Mouse (Mus musculus) ovary, adult 18-20 months (tissue): ENCODE measurements at regions not wholly inside any gene's neighbourhood (a gene's known extent, or its start where the extent isn't known, plus 50 kb on each side); places are given as distances from the start of the nearest gene placed in this dataset.

Experiments
- DNase-seq: peaks from one replicate; pipeline ENCODE4 v3.0.0; 2022; ENCODE audit warnings: low spot score, mixed read lengths

DNA sequence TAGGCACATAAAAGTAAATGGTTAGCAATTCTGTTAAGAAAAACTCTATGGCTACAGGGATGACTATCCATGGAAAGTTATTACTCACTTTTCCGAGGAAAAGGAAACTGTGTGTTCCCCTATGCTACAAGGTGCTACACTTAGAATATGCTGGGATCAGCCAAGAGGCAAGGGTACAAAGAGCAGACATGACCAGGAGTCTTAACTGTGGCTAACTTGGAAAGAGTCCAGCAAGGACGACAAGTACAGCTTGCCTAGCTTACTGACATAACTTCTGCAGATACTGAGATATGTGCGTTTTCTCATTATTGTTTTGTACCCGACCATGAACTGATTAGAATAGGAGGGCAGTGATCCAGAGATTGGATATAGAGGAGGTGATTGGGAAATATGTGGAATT, 296.4 kb downstream of the Gm16223 start:
- DNase-seq: no peak

DNA sequence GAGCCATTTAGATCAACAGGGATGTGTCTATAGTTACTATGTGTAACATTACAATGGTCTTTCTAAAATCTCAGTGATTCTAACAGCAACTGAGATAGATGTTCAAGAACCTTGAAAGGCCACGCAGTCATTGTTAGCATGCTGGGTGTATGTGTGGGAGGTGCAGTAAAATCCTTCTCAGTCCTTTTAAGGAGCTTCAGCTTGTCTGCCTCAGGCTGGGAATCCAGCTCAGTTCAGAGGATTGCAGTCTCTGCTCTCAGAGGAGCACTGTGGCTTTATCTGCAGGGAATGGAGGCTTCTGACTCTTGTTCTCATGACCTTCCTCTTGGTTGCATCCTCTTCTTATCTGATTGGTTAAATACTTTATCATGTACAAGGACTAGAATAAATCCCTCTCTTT, 320.2 kb downstream of the Gm16223 start:
- no peak for DNase-seq

DNA sequence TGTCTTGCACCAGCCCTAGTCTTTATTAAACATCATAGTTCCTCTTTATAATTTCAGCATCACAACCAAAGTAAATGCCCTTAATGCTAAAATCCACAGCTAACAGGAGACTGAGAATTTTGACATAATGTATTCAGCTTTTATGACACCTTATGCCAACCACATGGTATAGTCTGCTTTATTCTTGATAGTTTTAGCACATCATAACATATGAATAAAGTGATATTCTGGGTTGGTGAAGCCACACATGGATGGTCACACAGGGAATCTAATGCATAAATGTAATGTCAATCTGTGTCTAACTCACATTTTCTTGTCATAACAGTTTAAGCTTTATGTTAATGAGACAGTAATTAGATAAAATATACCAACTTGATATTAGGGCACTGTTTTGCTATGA, 328.9 kb downstream of the Gm16223 start:
- DNase-seq: no peak

DNA sequence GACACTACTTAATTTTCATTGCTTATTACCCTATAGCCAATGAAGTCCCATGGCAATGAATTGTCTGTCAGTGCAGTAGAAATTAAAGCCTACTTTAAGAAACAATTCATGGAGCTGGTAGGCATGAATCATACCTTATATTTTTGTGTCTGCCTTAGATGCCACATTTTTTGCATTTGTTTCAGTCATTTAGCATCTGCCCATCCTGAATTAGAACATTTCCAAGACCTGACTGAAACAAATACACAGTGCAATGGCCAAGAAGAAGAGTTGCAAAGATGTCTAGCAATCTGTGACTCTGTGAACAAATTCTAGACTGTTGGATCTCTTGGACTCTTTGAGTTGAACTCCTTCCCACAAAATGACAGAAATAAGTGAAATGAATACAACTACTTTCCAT, 342.2 kb downstream of the Gm16223 start:
- DNase-seq: no peak

DNA sequence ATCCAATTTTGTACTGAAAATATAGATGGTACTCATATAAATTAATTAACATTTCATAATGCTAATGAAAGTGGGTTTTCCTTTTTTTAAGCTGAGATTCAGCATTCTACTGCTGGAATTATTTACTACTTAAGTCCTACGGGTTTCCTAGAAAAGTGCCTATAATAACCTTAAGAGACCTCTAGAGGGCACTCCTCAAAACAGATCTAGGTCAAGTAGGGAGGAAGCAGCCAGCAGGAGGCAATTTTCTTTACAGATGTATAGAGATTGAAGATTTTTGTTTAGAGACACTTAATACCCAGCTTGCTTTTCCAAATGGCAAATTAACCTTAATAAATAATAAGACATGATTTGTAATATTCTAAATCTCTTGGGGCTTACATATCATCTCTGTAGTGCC, 344.5 kb downstream of the Gm16223 start:
- DNase-seq: no peak

DNA sequence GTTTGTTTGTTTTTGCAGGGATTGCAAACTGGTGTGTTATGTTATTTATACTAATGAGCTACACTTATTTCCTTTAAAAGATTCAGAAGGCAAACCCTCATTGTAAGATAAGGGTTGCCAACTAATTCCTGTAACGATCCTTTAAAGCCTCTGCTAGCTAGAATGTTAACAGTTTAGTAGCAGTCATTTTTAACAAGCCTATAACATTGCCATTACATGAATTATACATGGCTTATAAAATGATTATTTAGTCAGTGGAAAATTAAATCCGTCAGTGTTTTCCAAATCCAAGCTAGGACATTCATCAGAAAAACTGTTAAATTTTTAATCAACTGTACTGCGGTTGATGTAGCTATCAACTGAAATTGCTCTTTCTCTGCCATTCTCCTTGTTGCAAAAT, 358.1 kb downstream of the Gm16223 start:
- DNase-seq: no peak

DNA sequence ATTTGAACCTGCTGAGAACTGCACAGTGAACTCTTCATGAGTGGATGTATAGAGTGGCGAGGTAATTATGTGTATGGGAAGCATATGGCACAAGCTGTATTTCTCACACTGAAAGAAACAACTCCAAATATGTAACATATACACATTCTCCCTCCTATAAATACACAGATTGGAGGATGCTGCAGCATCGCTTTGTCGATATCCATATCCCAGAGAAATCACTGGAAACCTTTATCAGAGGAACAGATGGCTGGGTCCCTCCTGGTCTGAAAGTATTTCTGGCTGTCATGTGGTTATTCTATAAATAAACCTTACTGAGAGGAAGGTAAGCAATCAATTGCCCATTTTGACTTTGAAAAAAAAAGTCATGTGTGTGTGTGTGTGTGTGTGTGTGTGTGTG, 365.4 kb downstream of the Gm16223 start:
- no peak for DNase-seq

DNA sequence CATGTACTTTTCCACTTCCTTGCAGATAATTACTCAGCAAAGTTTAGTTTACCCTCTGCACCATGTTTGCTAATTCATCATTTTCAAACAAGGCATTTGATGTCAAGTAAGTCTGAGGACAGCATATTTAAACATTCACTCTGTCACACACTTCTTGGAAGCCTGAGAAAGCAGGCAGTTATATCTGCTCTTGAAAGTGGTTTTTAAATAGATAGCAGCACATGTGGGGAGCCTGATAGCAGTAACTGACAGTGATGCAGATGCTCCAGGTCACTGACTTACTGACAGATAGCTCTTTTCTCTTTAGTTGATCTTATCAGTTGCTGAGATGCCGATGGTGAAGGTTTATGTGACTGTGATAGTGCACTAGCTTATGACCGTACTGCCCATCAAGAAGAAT, 380.9 kb downstream of the Gm16223 start:
- no peak for DNase-seq

DNA sequence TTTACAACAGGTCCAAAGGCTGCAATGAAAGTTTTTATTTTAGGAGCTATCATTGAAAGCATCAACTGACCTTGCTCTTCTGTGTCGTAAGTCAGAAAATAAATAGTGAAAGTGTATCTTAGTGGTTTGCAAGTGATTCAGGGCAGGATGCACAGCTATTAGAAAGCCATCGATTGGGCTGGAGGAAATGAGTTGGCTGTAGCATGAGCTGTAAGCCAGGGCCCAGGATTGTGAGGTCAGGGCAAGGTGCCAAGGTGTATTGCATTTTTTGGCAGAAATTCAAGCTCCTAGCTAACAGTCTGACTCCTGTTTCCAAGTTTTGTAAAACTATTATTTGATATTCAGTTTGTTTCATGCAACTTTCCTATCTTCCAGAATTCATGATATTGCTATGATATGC, 381.8 kb downstream of the Gm16223 start:
- DNase-seq: no peak

DNA sequence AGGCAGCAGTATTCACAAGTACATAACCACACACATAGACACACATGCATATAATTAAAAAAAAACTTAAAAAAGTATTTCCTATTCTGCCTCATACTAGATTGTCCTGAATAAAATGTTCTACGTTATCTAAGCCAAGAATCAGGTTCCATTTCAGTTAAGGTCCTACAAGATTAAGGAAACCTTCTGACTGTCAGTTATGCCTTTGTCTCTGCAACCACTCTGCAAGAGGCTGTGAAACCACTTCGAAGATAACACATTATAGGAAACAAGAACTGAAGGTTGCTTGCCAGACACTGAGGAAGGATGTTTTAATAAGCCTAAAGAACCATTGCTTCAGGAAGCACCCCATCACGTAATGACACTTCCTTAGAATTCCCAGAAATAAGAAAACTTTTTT, 385.9 kb downstream of the Gm16223 start:
- no peak for DNase-seq

DNA sequence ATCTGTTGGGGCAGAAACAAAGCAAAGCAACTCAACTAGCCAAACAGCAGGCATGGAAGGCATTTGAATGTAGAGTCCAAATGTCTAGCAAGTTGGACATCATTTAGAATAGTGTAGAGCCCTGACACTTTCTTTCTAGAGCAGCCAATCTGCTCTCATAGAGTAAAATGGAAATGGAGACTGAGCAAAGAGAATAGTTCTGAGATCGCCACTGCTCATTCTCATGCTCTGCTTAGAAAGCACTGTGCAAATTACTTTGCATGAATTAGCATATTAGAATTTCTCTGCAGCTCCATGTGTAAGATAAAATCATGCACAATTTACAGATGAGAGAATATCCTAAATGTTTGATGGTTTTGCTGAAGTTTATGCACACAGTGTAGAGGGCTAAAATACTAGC, 393.4 kb downstream of the Gm16223 start:
- DNase-seq: no peak

DNA sequence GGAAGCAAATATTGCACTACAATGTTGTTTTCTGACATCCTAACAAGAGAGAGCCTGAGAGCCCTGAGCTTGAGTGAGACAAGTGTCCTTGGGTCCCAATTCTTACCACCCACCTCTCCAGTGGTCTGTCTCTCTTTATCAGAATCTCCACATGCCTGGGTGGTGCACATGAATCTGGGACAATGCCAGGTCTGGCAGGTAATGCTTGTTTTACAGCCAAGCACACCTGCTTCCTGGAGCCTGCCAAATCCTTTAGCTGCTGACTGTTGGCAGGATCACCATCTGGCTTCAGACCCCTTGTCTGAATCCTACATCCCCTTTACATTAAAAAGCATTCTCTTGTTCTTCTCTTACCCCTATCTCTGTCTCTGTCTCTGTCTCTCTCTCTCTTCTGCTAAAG, 397.1 kb downstream of the Gm16223 start:
- no peak for DNase-seq

DNA sequence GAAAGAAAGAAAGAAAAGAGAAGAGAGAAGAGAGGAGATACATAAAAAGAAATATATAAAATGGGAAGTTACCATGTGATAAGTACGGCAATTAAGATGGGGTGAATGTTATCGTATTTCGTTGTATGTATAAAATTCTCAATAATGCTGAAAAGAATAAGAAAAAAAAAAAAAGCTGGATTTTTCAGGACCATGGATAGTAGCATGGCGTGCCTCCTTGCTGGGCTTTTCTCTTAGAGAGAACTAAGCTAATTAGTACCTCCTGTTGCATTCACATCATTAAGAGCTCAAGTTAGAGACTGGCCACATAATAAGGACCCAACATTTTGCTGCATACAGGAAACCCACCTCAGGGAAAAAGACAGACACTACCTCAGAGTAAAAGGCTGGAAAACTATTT, 405.7 kb downstream of the Gm16223 start:
- DNase-seq: no peak

DNA sequence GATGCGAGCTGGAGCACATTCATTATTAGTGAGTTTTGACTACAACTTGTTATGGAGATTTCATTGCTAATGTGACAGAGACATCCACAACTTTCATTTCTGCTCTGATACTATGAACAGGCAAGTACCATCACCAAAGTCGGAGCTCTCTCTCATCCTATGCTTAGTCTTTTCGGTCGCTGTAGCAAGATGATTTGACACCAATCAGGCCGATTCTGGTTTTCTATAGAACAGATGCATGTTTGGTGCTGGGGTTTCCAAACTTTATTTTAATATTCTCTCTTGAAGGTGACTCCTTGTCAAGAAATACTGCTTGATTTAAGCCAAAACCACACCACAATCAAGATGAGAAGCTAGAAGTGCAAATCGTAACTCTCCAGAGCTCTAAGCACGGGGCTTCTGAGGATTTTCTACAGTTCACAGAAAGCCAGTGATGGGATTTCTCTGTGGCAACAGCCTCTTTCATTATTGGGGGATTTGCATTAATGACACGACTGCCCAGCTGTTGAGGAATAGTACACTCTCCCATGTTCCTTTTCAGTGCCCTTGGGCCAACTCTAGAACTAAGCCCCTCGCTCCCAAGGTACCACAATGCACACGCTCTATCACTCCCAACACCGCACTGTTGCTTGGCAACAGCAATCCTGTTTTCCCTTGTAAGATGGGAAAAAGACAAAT, 434.5 kb downstream of the Gm16223 start:
- DNase-seq: no peak

DNA sequence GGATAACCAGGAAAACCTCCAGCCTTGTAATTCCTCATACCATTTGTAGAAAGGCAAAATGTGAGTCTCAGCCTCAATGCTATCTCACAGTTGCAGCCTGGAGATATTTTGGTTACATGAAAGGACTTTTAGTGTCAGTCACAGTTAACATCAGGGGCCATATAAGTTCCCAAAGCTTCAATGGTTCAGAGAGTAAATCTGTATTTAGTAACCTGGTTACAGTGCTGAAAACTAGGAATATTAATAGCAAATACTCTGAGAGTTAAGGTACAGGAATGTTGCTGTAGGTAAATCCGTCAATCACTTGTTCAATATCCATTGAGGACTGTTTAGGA, 435.0 kb downstream of the Gm16223 start:
- DNase-seq: no peak

DNA sequence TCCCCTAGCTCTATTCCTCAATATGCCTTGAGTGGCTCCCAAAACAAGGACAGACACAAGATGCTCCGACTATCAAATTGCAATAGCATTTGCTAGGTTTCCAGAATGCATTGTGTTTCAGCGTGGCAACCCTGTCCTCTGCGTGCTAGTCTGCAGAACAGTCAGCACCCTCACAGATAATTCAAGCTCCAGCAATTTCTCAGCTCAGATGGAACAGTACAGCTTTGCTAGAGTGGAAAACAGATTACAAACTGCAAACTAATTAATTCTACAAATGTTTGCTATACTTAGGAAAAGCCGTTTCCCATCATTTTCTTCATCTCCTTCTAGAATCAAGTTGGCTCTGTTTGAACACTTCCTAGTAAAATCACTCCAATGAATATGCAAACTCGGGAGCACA, 441.4 kb downstream of the Gm16223 start:
- DNase-seq: no peak

DNA sequence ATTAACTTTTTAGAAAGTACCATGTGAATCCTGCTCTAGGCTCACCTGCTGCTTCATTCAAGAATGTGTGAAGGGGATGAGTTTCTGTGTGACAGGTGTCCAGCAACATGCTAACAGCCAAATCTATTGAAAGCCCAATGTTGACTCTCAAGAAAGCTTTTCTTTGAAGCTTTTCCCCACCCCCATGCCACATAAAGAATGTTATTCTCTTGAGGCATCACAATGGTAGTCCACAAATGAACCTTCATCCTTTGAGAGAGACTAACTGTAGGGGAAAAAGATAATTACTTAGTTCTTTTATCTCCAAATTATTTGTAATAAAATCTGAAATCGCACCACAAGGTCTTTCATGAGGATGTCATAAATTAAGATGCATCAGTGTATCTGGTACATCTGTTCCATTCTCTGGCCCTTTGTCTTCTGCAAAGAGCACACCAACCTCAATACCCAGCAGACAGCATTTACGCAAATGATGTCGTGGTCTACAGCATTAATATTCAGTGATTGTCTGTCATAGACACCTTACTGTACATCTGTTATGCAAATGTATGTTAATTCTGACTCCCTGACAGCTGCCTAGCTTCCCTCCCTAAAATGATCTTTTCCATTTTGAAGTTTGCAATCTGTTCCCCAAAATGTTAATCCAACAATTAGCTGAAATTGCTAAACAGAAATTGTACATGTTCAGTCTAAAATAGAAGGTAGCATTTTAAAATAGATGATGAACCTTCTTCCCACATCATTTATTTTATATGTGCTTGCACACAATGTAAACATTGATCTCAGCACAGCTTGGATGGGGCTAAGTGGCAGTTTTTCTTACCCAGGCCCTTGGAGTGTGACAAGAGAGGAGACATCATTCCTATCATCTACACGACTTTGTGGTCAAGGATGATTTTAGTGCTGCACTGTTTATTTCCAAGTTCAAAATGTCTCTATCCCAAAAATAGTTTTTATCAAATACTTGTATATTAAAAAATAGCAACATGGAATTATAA, 455.7 kb downstream of the Gm16223 start:
- DNase-seq: no peak

DNA sequence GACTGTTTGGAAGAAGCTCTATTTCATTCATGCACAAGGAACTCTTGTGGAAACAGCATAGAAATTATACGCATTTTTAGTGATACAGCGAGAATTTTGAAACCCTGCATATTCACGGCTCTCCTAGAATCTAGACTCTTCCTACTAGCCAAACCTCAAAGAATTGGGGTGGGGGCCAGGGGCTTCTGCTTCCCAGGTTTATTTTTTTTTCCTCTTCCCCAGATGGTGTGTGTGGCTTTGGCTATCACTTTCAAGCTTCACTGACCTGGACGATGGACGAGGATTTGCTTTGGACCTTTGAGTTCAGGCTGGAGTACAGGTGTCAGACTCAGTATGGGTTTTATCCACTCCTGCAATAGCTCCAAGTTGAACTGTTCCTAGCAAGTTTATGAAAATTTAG, 457.7 kb downstream of the Gm16223 start:
- no peak for DNase-seq

DNA sequence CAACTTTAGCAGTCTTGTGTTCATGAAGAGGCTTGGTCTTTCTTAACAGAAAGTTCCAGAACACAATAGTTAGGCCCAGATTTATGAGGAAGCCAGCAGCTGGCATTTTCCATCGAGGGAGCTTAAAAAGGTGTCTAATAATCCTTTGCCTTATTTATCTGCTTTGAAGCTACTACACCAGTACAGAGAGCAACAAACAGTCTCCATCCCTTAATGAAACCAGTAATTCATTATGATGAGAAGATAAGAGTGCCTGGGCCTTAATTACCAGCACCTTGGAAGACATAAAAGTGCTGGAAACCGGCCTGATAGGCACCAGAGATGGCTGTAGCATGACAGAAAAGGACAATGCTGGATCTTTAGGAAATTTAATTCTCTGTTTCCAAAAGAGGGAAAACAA, 492.8 kb downstream of the Gm16223 start:
- DNase-seq: no peak

DNA sequence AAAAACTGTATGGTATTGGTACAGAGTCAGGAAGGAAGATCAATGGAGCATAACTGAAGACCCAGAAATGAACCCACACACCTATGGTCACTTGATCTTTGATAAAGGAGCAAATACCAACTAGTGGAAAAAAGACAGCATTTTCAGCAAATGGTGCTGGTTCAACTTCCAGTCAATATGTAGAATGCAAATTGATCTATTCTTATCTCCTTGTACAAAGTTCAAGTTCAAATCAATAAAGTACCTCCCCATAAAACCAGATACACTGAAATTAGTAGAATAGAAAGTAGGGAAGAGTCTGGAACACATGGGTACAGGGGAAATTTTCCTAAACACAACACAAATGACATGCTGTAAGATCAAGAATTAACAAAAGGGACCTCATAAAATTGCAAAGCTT, 495.6 kb downstream of the Gm16223 start:
- DNase-seq: no peak

DNA sequence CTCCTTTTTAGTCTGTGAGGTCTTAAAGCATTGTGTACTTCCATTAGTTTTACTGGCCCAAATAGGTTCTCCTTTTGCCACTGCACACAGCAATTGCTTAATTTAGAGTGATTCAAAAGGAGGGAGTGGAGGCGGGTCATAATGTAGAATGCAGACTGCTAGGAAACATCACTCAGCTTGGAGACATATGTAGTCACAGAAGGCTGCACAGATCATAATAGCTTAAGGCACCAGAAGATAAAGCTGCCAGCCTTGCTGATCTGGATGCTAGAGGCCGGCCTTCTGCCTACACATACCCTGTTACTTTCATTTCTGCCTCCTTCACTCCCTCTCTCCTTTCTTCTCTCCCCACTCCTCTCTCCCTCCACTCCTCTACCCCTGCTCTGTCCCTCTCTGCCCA, 508.2 kb downstream of the Gm16223 start:
- DNase-seq: no peak

DNA sequence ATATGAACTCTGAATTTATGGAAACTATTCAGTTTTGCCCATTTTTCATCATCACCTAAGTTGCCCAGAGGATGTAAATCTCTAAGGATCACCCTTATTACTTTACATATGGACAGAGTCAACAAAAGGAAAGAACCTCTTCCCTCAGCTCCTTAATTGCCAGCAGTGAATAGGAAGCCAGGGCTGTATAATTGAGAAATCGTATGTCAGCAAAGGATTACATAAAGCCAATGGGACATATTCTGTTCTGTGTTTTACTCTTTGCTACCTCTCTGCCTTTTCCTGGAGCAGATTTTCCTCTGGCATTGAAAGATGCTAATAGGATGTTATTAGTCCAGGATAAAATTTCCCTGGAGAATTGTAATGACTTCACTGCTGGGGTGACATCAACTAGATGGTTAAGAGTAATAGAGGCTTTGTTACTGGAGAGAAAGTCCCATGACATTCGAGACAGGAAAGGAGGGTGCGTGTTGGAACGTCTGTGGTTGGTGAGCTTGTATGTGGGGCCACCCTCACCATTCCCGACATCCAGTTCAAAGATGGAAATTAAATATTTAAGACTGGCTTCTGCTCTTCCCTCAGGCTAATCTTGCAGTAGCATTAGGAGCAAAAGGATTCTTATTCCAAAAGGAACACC, 510.6 kb downstream of the Gm16223 start:
- DNase-seq: no peak

DNA sequence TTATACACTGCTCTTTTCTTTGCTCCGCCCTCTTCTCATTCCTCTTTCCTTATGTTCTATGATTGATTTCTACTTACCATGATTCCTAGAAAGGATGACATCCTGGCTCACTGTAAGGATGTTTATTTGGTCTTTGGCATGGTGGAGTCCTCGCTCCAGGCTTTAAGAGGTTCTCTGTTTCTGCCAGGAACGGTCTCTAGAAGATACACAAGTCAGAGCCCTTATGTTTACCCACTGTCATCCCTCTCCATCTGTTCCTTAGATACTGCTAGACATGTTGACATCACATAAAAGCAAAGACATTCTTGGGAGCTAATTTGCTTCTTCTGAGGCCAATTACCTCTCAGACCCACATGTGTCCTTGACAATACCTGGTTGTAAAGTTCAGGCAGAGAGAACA, 552.9 kb downstream of the Gm16223 start:
- no peak for DNase-seq
